Mouse (Mus musculus) liver, embryonic 14.5 days (tissue): ENCODE results near the gene Ap1s2.

Source experiments
- CTCF ChIP-seq: IDR thresholded peaks from 2 replicates; pipeline ENCODE4 v1.5.1; 2016; ENCODE audit warnings: antibody characterized with exemption, low read depth, control low read depth
- EP300 ChIP-seq: IDR thresholded peaks from 2 replicates; pipeline ENCODE4 v1.6.1; 2016; ENCODE audit warnings: antibody characterized with exemption, low read depth

DNA sequence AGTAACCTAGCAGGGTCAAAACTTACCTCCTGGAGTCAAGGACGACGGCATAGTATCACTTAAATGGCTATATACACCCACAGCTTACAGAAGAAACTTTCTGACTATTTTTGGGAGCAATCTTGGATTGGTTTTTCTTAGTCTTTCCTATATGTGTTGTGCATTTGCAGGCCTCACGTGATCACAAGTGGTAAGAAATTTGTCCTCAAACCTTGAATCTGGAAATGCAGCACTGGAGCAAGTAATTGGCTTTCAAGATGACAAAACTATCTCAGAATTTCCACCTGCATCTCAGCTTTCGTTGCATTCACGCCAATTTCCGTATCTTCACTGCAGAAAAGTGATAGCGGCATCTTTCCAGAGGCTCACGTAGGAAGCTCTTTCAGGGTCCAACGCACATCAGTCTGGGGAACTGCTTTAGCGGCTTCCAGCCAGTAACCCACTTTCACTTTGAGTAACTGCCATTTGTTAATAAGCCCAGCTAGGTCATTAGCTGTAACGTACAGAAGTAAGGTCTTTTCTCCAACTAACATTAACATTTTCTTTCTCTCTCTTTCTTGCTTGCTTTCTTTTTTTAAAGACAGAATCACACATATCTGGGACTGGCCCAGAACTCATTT, 40.0 kb upstream of the Ap1s2 start:
- TF ChIP-seq CTCF (no peak), EP300 (no peak)
